Mouse (Mus musculus): ENCODE measurements around the gene Gng5.

Gng5 gene

DNA sequence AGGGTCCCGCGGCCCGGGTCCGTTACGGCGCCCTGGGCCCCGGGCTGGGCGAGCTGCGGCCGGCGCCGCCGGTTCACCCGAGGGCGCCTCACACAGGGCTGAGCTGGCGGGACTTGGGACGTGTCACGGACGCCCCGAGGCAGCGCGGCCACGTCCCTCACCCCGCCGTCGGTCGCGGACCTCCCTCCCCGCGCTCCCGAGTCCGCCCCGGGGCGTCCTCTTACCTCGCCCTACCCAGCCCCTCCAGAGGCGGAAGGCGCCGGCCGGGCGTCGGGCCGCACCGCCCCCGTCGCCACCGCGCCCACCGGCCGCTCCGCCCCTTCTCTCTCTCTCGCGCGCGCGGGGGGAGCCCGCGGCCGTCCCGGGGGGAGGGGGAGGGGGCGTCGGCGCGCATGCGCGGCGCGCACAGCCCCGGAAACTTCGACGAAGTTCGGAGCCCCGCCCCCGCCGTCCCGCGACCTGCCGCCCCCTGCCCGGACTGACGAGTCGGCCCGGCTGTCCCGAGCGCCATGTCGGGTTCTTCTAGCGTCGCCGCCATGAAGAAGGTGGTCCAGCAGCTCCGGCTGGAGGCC is at the start of gene Gng5, which contains the start of gene Spata1:
Gng5 (plus strand) TSS at position 377 of the 572 bp plus-strand sequence.
Spata1 (minus strand) TSS at position 323 of the 572 bp plus-strand sequence.
- DNase-seq: peak; percentile 76 to 78

GRCm38 (mm10) chr3:146450371-146450841 is 49.2 kb upstream of the Gng5 start:
- peak; percentile 88 to 89 for DNase-seq

GRCm38 (mm10) chr3:146451375-146451774 is 48.2 kb upstream of the Gng5 start:
- DNase-seq: no peak

GRCm38 (mm10) chr3:146462939-146463338 is 36.7 kb upstream of the Gng5 start:
- no peak for DNase-seq

GRCm38 (mm10) chr3:146469226-146469625 is 30.4 kb upstream of the Gng5 start:
- no peak for DNase-seq

DNA sequence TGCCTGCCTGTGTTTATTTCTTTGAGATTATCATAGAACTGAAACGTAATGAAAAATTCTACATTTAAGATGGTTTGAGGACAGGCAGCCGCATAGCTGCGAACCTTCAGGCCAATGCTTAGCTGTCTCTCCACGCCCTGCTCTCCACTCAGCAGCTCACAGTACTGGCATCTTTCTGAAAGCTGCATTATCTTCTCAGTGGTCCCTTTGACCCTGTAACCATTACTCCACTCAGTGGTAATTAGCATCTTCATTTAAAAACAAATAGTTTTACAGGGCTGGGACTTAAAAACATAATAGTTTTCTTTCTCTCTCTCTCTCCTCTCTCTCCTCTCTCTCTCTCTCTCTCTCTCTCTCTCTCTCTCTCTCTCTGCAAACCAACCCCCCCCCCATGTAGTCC is 26.9 kb upstream of the Gng5 start:
- DNase-seq: no peak

DNA sequence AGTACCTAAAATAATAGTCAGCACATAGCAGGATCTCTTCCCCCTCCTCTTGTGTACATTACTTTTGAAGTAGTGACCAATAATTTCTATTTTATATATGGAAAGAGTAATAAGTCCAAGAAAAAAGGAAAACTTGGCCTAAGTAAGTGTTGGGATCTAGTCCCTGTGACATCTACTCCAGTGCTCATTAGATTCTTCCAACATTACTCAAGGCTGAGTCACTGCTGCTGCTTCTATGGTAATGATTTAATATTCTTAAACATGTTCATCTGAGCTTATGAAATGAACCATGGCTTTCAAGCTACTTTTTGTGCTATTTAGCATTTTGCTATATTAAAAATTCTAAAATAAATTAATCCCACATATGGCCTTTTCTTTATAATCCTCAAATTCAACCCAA is 25.9 kb upstream of the Gng5 start:
- DNase-seq: no peak

- DNase-seq: no peak
These were observed 25.2 kb upstream of the Gng5 start for GRCm38 (mm10) chr3:146474428-146474827.

DNA sequence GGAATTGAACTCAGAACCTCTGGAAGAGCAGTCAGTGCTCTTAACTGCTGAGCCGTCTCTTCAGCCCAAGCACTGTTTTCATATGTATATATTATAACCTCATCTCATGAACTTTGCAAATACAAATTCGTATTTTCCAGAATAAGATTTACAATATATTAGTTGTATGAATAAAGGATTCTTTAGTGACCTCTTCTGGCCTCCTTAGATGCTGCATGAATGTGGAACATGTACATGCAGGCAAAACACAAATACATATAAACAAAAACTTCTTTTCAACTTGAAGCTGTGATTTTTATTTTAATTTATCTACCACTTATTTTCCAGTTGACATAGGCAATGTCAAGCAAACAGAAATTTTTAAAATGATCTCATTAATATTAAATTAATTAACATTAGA is 17.6 kb upstream of the Gng5 start:
- no peak for DNase-seq

- DNase-seq: no peak
These were observed 13.1 kb upstream of the Gng5 start for GRCm38 (mm10) chr3:146486464-146486863.

DNA sequence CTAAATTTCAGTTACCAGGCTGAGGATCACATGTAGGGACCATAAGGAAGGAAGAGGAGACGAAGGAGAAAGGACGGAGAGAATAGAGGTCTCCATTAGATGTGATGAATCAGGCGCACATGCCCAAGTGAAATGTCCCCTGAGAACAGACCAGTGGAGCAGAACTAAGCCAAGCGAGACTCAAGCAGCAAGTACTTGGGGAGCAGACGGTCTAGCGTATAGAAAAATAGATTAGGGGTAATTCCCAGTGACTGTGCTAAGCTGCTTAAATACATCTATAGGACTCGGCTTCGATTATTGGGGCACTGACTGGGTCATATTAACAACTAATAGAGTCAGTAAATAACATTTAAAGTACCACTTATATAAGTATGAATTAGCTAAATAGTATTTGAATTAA is 4.7 kb upstream of the Gng5 start:
- DNase-seq: no peak

- no peak for DNase-seq
These were observed 618 bp upstream of the Gng5 start for GRCm38 (mm10) chr3:146498989-146499388.

DNA sequence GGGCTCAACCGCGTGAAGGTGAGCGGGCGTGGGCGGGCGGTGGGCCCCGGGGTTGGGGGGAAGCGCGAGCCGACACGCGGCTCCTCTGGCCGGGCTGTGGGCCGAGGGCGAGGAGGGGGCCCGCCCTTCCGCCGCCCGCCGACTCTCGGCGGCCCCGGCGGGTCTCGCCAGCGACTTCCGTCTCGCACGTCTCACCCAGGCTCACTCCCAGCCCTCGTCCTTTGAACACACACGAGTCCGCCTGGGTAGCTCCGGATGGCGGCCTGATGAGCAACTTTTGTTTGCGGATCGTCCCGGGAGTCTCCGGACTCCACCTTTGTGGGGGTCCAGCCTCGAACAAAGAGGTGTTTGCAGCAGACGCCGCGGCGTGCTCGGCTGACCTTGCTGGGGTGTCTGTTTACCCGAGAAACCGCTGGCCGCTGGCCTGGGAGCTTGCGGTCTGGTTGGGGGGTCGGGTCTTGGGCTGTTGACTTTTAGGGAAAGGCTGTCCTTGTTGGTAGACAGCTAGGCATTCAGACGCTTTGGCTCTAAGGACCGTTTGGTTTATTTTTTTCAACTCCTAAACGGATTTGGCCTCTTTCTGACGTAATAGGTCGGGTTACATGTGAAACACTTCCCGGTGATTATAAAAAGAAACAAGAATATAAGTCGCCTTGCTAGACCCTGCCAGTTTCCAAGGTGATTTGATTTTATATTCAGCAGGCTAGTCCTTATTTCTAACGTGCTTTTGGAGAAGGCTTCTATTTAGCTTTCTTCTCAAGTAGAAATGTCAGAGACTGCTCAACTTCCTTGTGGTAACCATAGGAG is 599 bp downstream of the Gng5 start:
- peak; percentile 40 to 42 for DNase-seq

DNA sequence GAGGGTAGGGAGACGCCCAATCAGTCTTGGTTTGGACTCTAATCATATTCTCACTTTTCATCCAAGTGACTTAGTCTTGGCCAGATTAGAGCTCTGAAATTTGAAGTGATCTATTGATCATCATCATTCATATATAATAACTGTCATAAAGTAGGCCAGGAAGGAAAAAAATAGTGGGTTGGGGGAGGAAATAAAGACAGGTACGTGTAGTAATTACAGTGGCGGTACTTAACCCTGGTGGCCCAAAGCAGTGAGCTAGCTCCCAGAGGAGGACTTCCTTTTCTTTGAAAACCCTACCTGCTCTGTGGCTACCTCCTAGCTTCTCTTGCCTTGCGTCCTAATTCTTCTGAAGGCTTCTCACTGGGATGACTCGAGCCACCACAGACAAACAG is 1.2 kb downstream of the Gng5 start:
- DNase-seq: no peak

DNA sequence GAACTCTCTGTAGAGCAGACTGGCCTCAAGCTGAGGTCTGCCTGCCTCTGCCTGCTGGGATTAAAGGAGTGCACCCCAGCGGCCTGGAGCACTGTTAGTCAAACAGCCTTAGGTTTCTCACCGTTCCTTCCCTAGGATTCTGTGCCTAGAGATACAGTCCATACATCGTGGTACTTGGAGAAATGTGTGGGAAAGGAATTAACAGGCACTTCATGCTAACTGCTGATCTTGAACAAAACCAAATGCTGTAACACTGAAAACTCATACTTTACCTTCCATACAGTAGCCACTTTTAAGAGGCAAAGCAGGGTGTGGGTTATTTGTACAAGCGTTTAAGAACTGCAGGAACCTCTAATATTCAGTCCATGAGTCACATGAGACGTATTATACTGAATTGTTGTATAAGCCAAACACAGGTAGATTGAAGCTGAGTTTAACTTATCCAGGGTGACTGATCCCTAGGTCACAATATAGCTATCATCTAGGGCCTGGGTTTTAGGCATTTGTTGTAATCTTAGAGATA is 2.1 kb downstream of the Gng5 start:
- DNase-seq: no peak

DNA sequence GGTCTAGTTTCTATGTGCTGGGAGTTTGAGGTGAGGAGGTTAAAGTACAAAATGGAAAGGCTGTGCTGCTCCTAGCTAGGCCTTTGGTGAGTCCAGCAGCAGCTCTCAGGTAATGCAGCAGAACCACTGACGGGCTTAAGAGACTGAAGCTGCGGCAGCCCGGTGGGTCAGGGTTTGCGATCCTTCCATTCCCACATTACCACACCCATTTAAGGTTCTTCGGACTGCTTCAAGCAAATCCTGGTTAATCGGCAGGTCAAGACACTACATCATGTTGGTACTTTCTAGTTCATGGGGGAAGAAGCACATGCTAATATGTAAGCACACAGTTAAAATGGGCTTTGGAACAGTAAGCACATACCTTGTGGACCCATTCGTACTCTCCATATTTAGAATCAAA is 7.1 kb downstream of the Gng5 start:
- DNase-seq: no peak

DNA sequence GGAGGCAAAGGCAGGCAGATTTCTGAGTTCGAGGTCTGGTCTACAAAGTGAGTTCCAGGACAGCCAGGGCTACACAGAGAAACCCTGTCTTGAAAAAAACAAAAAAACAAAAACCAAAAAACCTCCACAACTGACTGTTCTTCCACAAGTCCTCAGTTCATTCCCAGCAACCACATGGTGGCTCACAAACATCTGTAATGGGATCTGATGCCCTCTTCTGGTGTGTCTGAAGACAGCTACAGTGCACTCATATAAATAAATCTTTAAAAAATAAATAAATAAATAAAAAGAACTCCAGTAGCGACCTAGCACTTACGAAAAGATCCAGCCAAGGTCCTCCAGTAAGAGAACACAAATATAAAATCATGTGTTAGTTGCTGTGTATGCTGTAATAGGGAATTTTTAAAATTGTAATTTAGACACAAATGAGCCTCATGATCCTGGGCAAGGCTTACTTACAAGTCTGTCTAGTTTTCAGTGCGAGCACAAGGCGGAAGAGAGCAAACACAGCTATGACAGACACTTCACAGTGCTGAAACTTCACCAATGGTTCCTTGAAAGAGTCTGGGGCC is 20.7 kb downstream of the Gng5 start:
- DNase-seq: no peak

DNA sequence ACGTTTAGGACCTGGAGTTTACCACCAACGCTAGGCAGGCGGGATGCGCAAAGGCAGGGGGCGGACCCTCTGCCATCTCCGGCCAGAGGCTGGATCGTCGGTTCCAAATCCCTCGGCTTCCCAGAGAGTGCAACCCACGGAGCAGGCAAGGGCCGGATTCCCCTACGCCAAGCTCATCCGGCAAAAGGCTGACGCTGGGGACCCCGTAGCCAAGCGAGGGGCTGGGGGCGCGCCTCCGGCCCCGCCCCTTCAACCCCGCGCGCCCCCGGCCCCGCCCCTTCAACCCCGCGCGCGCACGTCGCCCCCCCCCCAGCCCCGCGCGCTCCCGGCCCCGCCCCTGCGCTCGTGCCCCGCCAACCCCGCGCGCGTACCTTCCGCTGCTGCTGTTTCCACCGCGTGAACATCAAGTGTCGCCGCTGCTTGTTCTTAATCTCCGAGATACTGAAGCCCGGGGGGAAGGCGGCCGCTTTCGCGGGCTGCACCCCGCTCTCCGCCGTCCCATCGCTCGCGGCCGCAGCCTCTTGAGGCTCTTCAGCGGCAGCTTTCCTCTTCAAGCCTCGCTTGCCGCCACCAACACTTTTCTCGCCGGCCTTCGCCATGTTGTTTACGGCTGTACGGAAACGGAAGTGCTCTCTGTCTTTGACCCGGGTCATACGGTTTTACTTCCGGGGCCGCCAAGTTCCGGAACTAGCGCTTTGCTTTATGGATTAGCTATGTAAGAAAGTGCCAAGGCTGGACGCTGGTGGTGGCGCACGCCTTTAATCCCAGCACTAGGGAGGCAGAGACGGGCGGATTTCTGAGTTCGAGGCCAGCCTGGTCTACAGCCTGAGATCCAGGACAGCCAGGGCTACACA is 21.4 kb downstream of the Gng5 start, which contains the start of gene Rpf1:
Rpf1 (minus strand) TSS at position 632 of the 854 bp plus-strand sequence.
- DNase-seq: peak; percentile 90 to 91

DNA sequence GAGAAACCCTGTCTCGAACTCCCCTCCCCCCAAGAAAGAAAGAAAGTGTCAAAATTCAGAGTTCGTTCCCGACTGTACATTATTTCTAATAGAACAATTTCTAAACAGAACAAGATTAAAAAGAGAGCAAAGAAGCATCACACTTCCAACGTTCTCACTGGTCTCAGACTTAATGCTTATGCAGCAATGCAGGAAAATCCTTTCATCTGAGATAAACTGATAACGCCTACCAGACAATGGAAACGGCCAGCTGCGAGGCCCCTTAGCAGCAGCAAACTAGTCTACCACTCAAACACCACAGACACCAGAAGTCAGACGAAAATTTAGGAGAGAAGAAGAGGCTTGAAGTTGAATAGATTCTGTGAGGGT is 22.0 kb downstream of the Gng5 start:
- no peak for DNase-seq

GRCm38 (mm10) chr3:146528335-146528734 is 28.7 kb downstream of the Gng5 start:
- no peak for DNase-seq

DNA sequence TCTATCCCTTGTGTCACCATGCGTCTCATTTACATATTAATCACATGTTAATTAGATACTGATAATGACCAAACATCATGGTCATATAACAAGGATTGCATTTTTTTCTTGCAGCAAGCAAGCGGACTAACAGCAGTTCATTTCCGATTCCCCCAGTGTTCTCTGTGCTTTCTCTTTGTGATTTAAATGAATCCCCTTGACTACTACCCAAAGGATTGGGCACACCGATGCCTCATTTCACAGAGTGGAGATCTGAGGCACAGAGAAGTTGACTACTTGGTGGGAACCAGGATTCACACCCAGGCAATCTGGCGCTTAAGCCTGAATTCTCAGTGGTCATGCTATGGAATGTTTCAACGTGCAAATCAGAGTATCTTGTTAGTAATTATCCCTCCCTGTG is 35.4 kb downstream of the Gng5 start:
- DNase-seq: no peak

GRCm38 (mm10) chr3:146540521-146541273 is 41.1 kb downstream of the Gng5 start:
- no peak for DNase-seq
